Mouse (Mus musculus): Measurements from ENCODE around the gene Nus1.

DNA sequence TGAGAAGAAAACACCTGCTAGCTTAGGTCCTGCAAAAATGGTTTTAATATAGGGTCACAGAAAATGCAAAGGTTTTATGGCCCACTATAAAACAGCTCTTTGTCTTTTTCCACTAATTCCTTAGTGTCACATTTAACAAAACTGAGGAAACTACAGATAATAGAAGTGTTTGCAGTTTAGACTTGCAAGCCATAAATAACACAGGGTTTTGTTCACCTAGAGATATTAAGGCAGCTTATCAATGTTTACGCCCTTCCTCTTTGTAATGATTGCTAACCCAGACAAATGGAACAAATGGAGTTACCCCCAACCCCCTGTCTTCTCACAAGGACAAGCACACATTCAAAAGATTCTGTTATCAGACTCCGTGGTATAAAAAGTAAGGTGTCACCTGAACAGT is 26.1 kb upstream of the Nus1 start:
- TF ChIP-seq CTCF (IDR thresholded peaks at IDR 0.05; ENCODE audit: borderline replicate concordance, insufficient read depth, low read length) (no peak), POLR2A (IDR thresholded peaks at IDR 0.05; ENCODE audit: low read depth, low read length) (no peak)

All from embryonic fibroblast, embryonic 13.5 days (primary cell).